Mouse (Mus musculus) left cerebral cortex, postnatal 10 days (tissue): ENCODE measurements around the gene Sdk1. TPM values are rescaled to one million over a fixed set of nuclear protein-coding genes. Genes with fewer than 3 reads are reported as not detected.
A peak's percentile ranks its signal among the peaks of the same experiment; 100 is the strongest.
"Not testable (repeated sequence)": the region's sequence is repeated elsewhere in the genome, so short reads cannot be mapped to it uniquely, and the experiment has no call there.

Experiments used
- DNase-seq, 2 experiments: peaks; one replicate each; pipeline ENCODE4 v3.0.0; 2021 to 2022; ENCODE audit warnings: low spot score in 2 of 2, mixed read lengths in 1 of 2; ENCODE audit errors: extremely low spot score in 1 of 2
- intact Hi-C: fragments of 180-260 bp; cut with DNase I; formaldehyde crosslinking; loops from one replicate; pipeline ENCODE4 v1.15.1; 2025
- total RNA-seq, 2 experiments: library from RNA; stranded (reverse); gene quantifications; 2 replicates each; pipeline ENCODE4 v1.2.3; 2021

The Sdk1 gene
- total RNA-seq, 2 experiments from 2014 or later = 13.0 to 15.3 TPM

GRCm38 (mm10) chr5:141568106-141568505 is 326.8 kb downstream of the Sdk1 start:
- intact Hi-C loops = no loop called here
- DNase-seq = no peak

- DNase-seq = peak in 1 of 2 experiments; percentile 38
- intact Hi-C loops = no loop called here
These were observed 329.2 kb downstream of the Sdk1 start for GRCm38 (mm10) chr5:141570442-141570841.

GRCm38 (mm10) chr5:141574263-141574662 is 333.0 kb downstream of the Sdk1 start:
- DNase-seq = peak; percentile 11 to 63
- intact Hi-C loops = no loop called here

- DNase-seq = no peak
- intact Hi-C loops = no loop called here
These were observed 350.0 kb downstream of the Sdk1 start for GRCm38 (mm10) chr5:141591246-141591645.

- intact Hi-C loops = no loop called here
- no peak for DNase-seq
These were observed 371.4 kb downstream of the Sdk1 start for GRCm38 (mm10) chr5:141612721-141613120.

GRCm38 (mm10) chr5:141615763-141616162 is 374.5 kb downstream of the Sdk1 start:
- no peak for DNase-seq
- intact Hi-C loops = no loop called here

- DNase-seq = no peak
These were observed 376.4 kb downstream of the Sdk1 start for GRCm38 (mm10) chr5:141617660-141618059.

GRCm38 (mm10) chr5:141625401-141625800 is 384.1 kb downstream of the Sdk1 start:
- intact Hi-C loops = loop anchor here (10.0 kb wide), 1 partner anchor 381 kb away; the partner anchor contains the start of gene Sdk1
- DNase-seq = no peak

More at GRCm38 (mm10) chr5:141617660-141618059, 376.4 kb downstream of the Sdk1 start:
- intact Hi-C loops = no loop called here

- no peak for DNase-seq
- intact Hi-C loops = no loop called here
These were observed 390.4 kb downstream of the Sdk1 start for GRCm38 (mm10) chr5:141631641-141632040.

- DNase-seq = no peak
- intact Hi-C loops = no loop called here
These were observed 392.0 kb downstream of the Sdk1 start for GRCm38 (mm10) chr5:141633271-141633670.

- no peak for DNase-seq
- intact Hi-C loops = no loop called here
These were observed 395.1 kb downstream of the Sdk1 start for GRCm38 (mm10) chr5:141636406-141636805.

- intact Hi-C loops, DNase-seq: not testable (repeated sequence)
These were observed 395.8 kb downstream of the Sdk1 start for GRCm38 (mm10) chr5:141637054-141637453.

- intact Hi-C loops = no loop called here
- DNase-seq = no peak
These were observed 404.4 kb downstream of the Sdk1 start for GRCm38 (mm10) chr5:141645671-141646070.

- intact Hi-C loops = no loop called here
- DNase-seq = no peak
These were observed 405.3 kb downstream of the Sdk1 start for GRCm38 (mm10) chr5:141646621-141647020.

- DNase-seq = no peak
- intact Hi-C loops = no loop called here
These were observed 408.6 kb downstream of the Sdk1 start for GRCm38 (mm10) chr5:141649831-141650375.

- DNase-seq = no peak
- intact Hi-C loops = no loop called here
These were observed 410.5 kb downstream of the Sdk1 start for GRCm38 (mm10) chr5:141651690-141652377.

- intact Hi-C loops = no loop called here
- no peak for DNase-seq
These were observed 435.1 kb downstream of the Sdk1 start for GRCm38 (mm10) chr5:141676371-141676770.

GRCm38 (mm10) chr5:141677034-141677433 is 435.7 kb downstream of the Sdk1 start:
- no peak for DNase-seq
- intact Hi-C loops = no loop called here

GRCm38 (mm10) chr5:141677841-141678240 is 436.6 kb downstream of the Sdk1 start:
- no peak for DNase-seq
- intact Hi-C loops = no loop called here

- intact Hi-C loops = no loop called here
- DNase-seq = no peak
These were observed 445.7 kb downstream of the Sdk1 start for GRCm38 (mm10) chr5:141686876-141687420.
